In genomic region chr3:64112707-64113106, GRCm38 (mm10) we compare ENCODE assay signal across 24 mouse cellular contexts. TPM values are rescaled to one million over a fixed set of nuclear protein-coding genes. Genes with fewer than 3 reads are reported as not detected.
DNase-seq lines count a peak whose midpoint lies in the region; ATAC-seq lines count a peak whose summit lies in the region.
"Had no signal": no experiment of that assay in that cellular context is flagged by ENCODE, and none has a peak within 500 bp of the region (broad histone marks: within the 10 kb centered on the region; RNA-seq: fewer than 3 reads in every experiment).

No protein-coding gene starts in this region.

- ATAC-seq in hindbrain, embryonic 12.5 days (ENCODE audit: low FRiP score), result peak; percentile 73
- no peak for ATAC-seq in hindbrain, embryonic 11.5 days (ENCODE audit: low FRiP score)
- ATAC-seq in forebrain, embryonic 13.5 days, result peak; percentile 73
- ATAC-seq in midbrain, embryonic 15.5 days (replicated peaks), result 0 out of 2 replicates have a peak, but pooled peaks have one; percentile 54
- ATAC-seq in monocyte, adult 5-6 weeks (replicated peaks; ENCODE audit: insufficient number of reproducible peaks, low FRiP score, low TSS enrichment, poor library complexity, severe bottlenecking), result no peak
- ATAC-seq: activated CD4-positive, CD25-positive, alpha-beta regulatory T cell, adult 4 months; intestine, embryonic 15.5 days; Patski had no signal

- H3K9me3 ChIP-seq in hindbrain, embryonic 12.5 days (replicated peaks), result no peaks in the 10 kb centered on the region
- no peaks in the 10 kb centered on the region for H3K9me3 ChIP-seq in hindbrain, embryonic 11.5 days (ENCODE audit: control insufficient read depth, low read length)
- H3K9me3 ChIP-seq in forebrain, embryonic 13.5 days (replicated peaks), result no peaks in the 10 kb centered on the region
- H3K9me3 ChIP-seq in midbrain, embryonic 15.5 days, result no peaks in the 10 kb centered on the region
- H3K9me3 ChIP-seq: heart, embryonic 12.5 days; intestine, embryonic 15.5 days; limb, embryonic 10.5 days had no signal

- no peak overlapping the region for H3K9ac ChIP-seq in hindbrain, embryonic 12.5 days
- no peak overlapping the region for H3K9ac ChIP-seq in hindbrain, embryonic 11.5 days (ENCODE audit: low read depth, low read length)
- no peak overlapping the region for H3K9ac ChIP-seq in forebrain, embryonic 13.5 days
- H3K9ac ChIP-seq in midbrain, embryonic 15.5 days, result no peak overlapping the region
- H3K9ac ChIP-seq: heart, embryonic 12.5 days; intestine, embryonic 15.5 days had no signal

- H3K4me1 ChIP-seq in hindbrain, embryonic 12.5 days, result no peaks in the 10 kb centered on the region
- H3K4me1 ChIP-seq in hindbrain, embryonic 11.5 days (replicated peaks; ENCODE audit: control insufficient read depth, insufficient read depth, low read length), result no peaks in the 10 kb centered on the region
- H3K4me1 ChIP-seq in forebrain, embryonic 13.5 days, result peaks cover 7% of the 10 kb centered on the region; the same call in 1 of the 2 replicates
- H3K4me1 ChIP-seq in midbrain, embryonic 15.5 days, result no peaks in the 10 kb centered on the region
- H3K4me1 ChIP-seq: heart, embryonic 12.5 days; intestine, embryonic 15.5 days; limb, embryonic 10.5 days had no signal

- H3K27me3 ChIP-seq in hindbrain, embryonic 12.5 days, result no peaks in the 10 kb centered on the region
- no peaks in the 10 kb centered on the region for H3K27me3 ChIP-seq in hindbrain, embryonic 11.5 days (ENCODE audit: control insufficient read depth, insufficient read depth, low read length)
- no peaks in the 10 kb centered on the region for H3K27me3 ChIP-seq in forebrain, embryonic 13.5 days
- no peaks in the 10 kb centered on the region for H3K27me3 ChIP-seq in midbrain, embryonic 15.5 days (replicated peaks)
- H3K27me3 ChIP-seq: heart, embryonic 12.5 days; intestine, embryonic 15.5 days; Patski had no signal

- 75% methylated on average over 1 of the region's 1 CpGs for WGBS in hindbrain, embryonic 12.5 days
- WGBS in hindbrain, embryonic 11.5 days, result 81% methylated on average over 1 of the region's 1 CpGs
- WGBS in forebrain, embryonic 13.5 days, result 48% methylated on average over 1 of the region's 1 CpGs
- 77% methylated on average over 1 of the region's 1 CpGs for WGBS in midbrain, embryonic 15.5 days

- no peaks in the 10 kb centered on the region for H3K36me3 ChIP-seq in hindbrain, embryonic 12.5 days
- no peaks in the 10 kb centered on the region for H3K36me3 ChIP-seq in hindbrain, embryonic 11.5 days (ENCODE audit: control insufficient read depth, insufficient read depth, low read length)
- H3K36me3 ChIP-seq in forebrain, embryonic 13.5 days (ENCODE audit: poor library complexity, severe bottlenecking), result no peaks in the 10 kb centered on the region
- no peaks in the 10 kb centered on the region for H3K36me3 ChIP-seq in midbrain, embryonic 15.5 days (replicated peaks)
- H3K36me3 ChIP-seq: heart, embryonic 12.5 days; intestine, embryonic 15.5 days; limb, embryonic 10.5 days had no signal

- no peak for DNase-seq in hindbrain, embryonic 11.5 days (ENCODE audit: low spot score)
- DNase-seq in brain, adult 2 months (ENCODE audit: low read depth, low spot score), result peak; percentile 3
- no peak for DNase-seq in gastrocnemius, postnatal 10 days
- DNase-seq: adrenal gland, postnatal 25 days; lung, adult 2 months; lung, postnatal 36 days; thymus, adult 2 months had no signal

- H3K27ac ChIP-seq in hindbrain, embryonic 12.5 days, result no peak overlapping the region
- no peak overlapping the region for H3K27ac ChIP-seq in hindbrain, embryonic 11.5 days (ENCODE audit: low read depth, low read length)
- peak overlapping the region; percentile 78; the same call in 1 of the 2 replicates for H3K27ac ChIP-seq in forebrain, embryonic 13.5 days
- H3K27ac ChIP-seq in midbrain, embryonic 15.5 days, result no peak overlapping the region
- H3K27ac ChIP-seq: intestine, embryonic 15.5 days; limb, embryonic 10.5 days had no signal

- H3K4me3 ChIP-seq in hindbrain, embryonic 12.5 days, result no peak overlapping the region
- H3K4me3 ChIP-seq in hindbrain, embryonic 11.5 days (ENCODE audit: low read depth, low read length), result no peak overlapping the region
- no peak overlapping the region for H3K4me3 ChIP-seq in forebrain, embryonic 13.5 days
- H3K4me3 ChIP-seq in midbrain, embryonic 15.5 days, result no peak overlapping the region
- H3K4me3 ChIP-seq: erythroblast, embryonic 14.5 days; heart, embryonic 12.5 days; intestine, embryonic 15.5 days; limb, embryonic 10.5 days had no signal

- H3K4me2 ChIP-seq in hindbrain, embryonic 12.5 days (replicated peaks), result no peak overlapping the region
- H3K4me2 ChIP-seq in hindbrain, embryonic 11.5 days (replicated peaks; ENCODE audit: low read depth, low read length), result no peak overlapping the region
- H3K4me2 ChIP-seq in forebrain, embryonic 13.5 days, result no peak overlapping the region
- H3K4me2 ChIP-seq in midbrain, embryonic 15.5 days, result no peak overlapping the region
- H3K4me2 ChIP-seq: heart, embryonic 12.5 days; intestine, embryonic 15.5 days; liver, embryonic 11.5 days had no signal

RNA-seq across cellular contexts. Expression of gene Vmn2r2, which starts 29.0 kb away (rescaled TPM):
- polyA plus RNA-seq in hindbrain, embryonic 12.5 days (2016; fragmentation: Nextera tagmentation; extraction: Ambion mirVana), result 0.05 TPM in 1 of 2 replicates, not detected in the other
- 0.05 TPM in 1 of 2 replicates, not detected in the other for polyA plus RNA-seq in hindbrain, embryonic 11.5 days (2014; fragmentation: Nextera tagmentation; extraction: Ambion mirVana)
- polyA plus RNA-seq in forebrain, embryonic 13.5 days (2015; fragmentation: Nextera tagmentation; extraction: Ambion mirVana), result 0.05 TPM in 2 replicates
- 0.04 TPM in 2 replicates for polyA plus RNA-seq in midbrain, embryonic 15.5 days (2015; fragmentation: Nextera tagmentation; extraction: Ambion mirVana)
- total RNA-seq in monocyte, adult 5-6 weeks (2017), result not detected in 3 replicates
- total RNA-seq in gastrocnemius, postnatal 10 days (2021), result not detected
- total RNA-seq: adrenal gland, postnatal 25 days; common myeloid progenitor, adult 5-6 weeks; gastrocnemius, postnatal 4 days; heart, postnatal 25 days; neutrophil, adult 5-6 weeks had no signal
- polyA plus RNA-seq: erythroblast, embryonic 14.5 days; heart, embryonic 12.5 days; intestine, embryonic 15.5 days; kidney, embryonic 14.5 days; liver, embryonic 11.5 days; lung, adult 2 months; Patski; stomach, embryonic 14.5 days; thymus, adult 2 months had no signal

RNA-seq across cellular contexts. Expression of gene Vmn2r1, which starts 31.4 kb away (rescaled TPM):
- polyA plus RNA-seq in hindbrain, embryonic 12.5 days (2016; fragmentation: Nextera tagmentation; extraction: Ambion mirVana), result 0.05 and 0.08 TPM in 2 replicates
- 0.03 and 0.14 TPM in 2 replicates for polyA plus RNA-seq in hindbrain, embryonic 11.5 days (2014; fragmentation: Nextera tagmentation; extraction: Ambion mirVana)
- polyA plus RNA-seq in forebrain, embryonic 13.5 days (2015; fragmentation: Nextera tagmentation; extraction: Ambion mirVana), result 0.11 and 0.12 TPM in 2 replicates
- 0.13 and 0.14 TPM in 2 replicates for polyA plus RNA-seq in midbrain, embryonic 15.5 days (2015; fragmentation: Nextera tagmentation; extraction: Ambion mirVana)
- total RNA-seq in monocyte, adult 5-6 weeks (2017), result 0.10 TPM in 1 of 3 replicates, not detected in the others
- under 1 TPM; 0.28 to 0.32 TPM for total RNA-seq in gastrocnemius, postnatal 10 days (2021)
- total RNA-seq: common myeloid progenitor, adult 5-6 weeks; heart, postnatal 25 days; neutrophil, adult 5-6 weeks had no signal
- polyA plus RNA-seq: activated CD4-positive, CD25-positive, alpha-beta regulatory T cell, adult 4 months; erythroblast, embryonic 14.5 days; liver, embryonic 11.5 days had no signal

Comparison
In these comparisons a context has a peak if more than half of its experiments do, and no peak if none do; other contexts are left out.
1. ATAC-seq: peak in hindbrain, embryonic 12.5 days (single experiment), forebrain, embryonic 13.5 days (single experiment) and midbrain, embryonic 15.5 days (single experiment); none in hindbrain, embryonic 11.5 days (single experiment) and monocyte, adult 5-6 weeks (single experiment).